8 mouse cellular contexts compared by ENCODE assay signal in genomic region chr8:72320803-72321583, GRCm38 (mm10). TPM values are rescaled to one million over a fixed set of nuclear protein-coding genes. Genes with fewer than 3 reads are reported as not detected.
DNase-seq lines count a peak whose midpoint lies in the region; ATAC-seq and TF ChIP-seq lines count a peak whose summit lies in the region.

No protein-coding gene starts in this region.

- no peak for TF ChIP-seq CTCF in testis, adult 2 months (IDR thresholded peaks at IDR 0.05; ENCODE audit: control insufficient read depth, insufficient read depth, insufficient replicate concordance, low read depth, low read length)

- ATAC-seq in erythroblast, adult 5-6 weeks (replicated peaks; ENCODE audit: low FRiP score, poor library complexity, severe bottlenecking): no peak
- no peak for ATAC-seq in liver, embryonic 15.5 days (ENCODE audit: insufficient read depth)

- no peak overlapping the region for H3K27ac ChIP-seq in testis, adult 2 months (ENCODE audit: control insufficient read depth, insufficient read depth, low read depth, low read length)
- no peak overlapping the region for H3K27ac ChIP-seq in liver, embryonic 15.5 days (replicated peaks)

- H3K36me3 ChIP-seq in erythroblast, embryonic 14.5 days (ENCODE audit: control insufficient read depth): no peaks in the 10 kb centered on the region
- H3K36me3 ChIP-seq in testis, adult 2 months (ENCODE audit: control insufficient read depth, insufficient read depth, low read length): no peaks in the 10 kb centered on the region
- H3K36me3 ChIP-seq in liver, embryonic 15.5 days (replicated peaks): no peaks in the 10 kb centered on the region

- H3K4me3 ChIP-seq in erythroblast, embryonic 14.5 days (replicated peaks): peak overlapping the region; percentile 26
- peak overlapping the region; percentile 96 for H3K4me3 ChIP-seq in testis, adult 2 months (ENCODE audit: control insufficient read depth, low read depth, low read length)
- peak overlapping the region; percentile 62 for H3K4me3 ChIP-seq in liver, embryonic 15.5 days (replicated peaks)

- H3K27me3 ChIP-seq in erythroblast, embryonic 14.5 days (ENCODE audit: control insufficient read depth): peaks cover 60% of the 10 kb centered on the region
- no peaks in the 10 kb centered on the region for H3K27me3 ChIP-seq in testis, adult 2 months (ENCODE audit: control insufficient read depth, insufficient read depth, low read length)
- peaks cover 59% of the 10 kb centered on the region for H3K27me3 ChIP-seq in liver, embryonic 15.5 days

- H3K9me3 ChIP-seq in erythroblast, embryonic 14.5 days (ENCODE audit: control insufficient read depth, low read length): peaks cover 9% of the 10 kb centered on the region; the same call in 1 of the 2 replicates
- H3K9me3 ChIP-seq in liver, embryonic 15.5 days (replicated peaks): no peaks in the 10 kb centered on the region

- WGBS in liver, embryonic 15.5 days (ENCODE audit: insufficient replicate concordance): 56% methylated on average over 25 of the region's 25 CpGs

- no peak for TF ChIP-seq POLR2A in testis, adult 2 months (IDR thresholded peaks at IDR 0.05; ENCODE audit: control insufficient read depth, low read depth, low read length)

- peaks cover 15% of the 10 kb centered on the region for H3K4me1 ChIP-seq in erythroblast, embryonic 14.5 days (ENCODE audit: control insufficient read depth)
- H3K4me1 ChIP-seq in testis, adult 2 months (ENCODE audit: control insufficient read depth, insufficient read depth, low read length): peaks cover 18% of the 10 kb centered on the region
- H3K4me1 ChIP-seq in liver, embryonic 15.5 days (replicated peaks): peaks cover 57% of the 10 kb centered on the region

- H3K9ac ChIP-seq in liver, embryonic 15.5 days: no peak overlapping the region

- H3K4me2 ChIP-seq in liver, embryonic 15.5 days: peak overlapping the region; percentile 81

- no peak for DNase-seq in testis, postnatal 14 days (ENCODE audit: low spot score)
- DNase-seq in adrenal gland, postnatal 10 days: no peak
- DNase-seq in left cerebral cortex, adult 18-20 months (ENCODE audit: low spot score in 2 of 2): no peak
- no peak for DNase-seq in Muller cell, postnatal 12 days (ENCODE audit: inconsistent ontology term)

RNA-seq across cellular contexts. Expression of gene Klf2, which starts 2.2 kb away (rescaled TPM):
- polyA plus RNA-seq in erythroblast, embryonic 14.5 days (2012): 1.4 TPM in 2 replicates
- 8.1 and 11.7 TPM in 2 replicates for total RNA-seq in erythroblast, adult 5-6 weeks (2015; ENCODE audit: low replicate concordance)
- total RNA-seq in erythroblast, adult 5-6 weeks (2017; ENCODE audit: low replicate concordance): 3.4 and 4.6 TPM in 2 replicates
- 10.6 and 13.5 TPM in 2 replicates for polyA plus RNA-seq in testis, adult 2 months (2012; rRNA removed)
- 2.6 and 3.1 TPM in 2 replicates for polyA plus RNA-seq in liver, embryonic 15.5 days (2015; fragmentation: Nextera tagmentation; extraction: Ambion mirVana)
- 10 to 100 TPM; 48.0 to 99.9 TPM for total RNA-seq in adrenal gland, postnatal 10 days (2021)
- total RNA-seq in left cerebral cortex, adult 18-20 months (2021): 10 to 100 TPM; 15.2 to 23.6 TPM

RNA-seq across cellular contexts. Expression of gene Gm10282, which starts 15.9 kb away (rescaled TPM):
- polyA plus RNA-seq in erythroblast, embryonic 14.5 days (2012): 5.6 and 6.0 TPM in 2 replicates
- 22.9 and 31.8 TPM in 2 replicates for total RNA-seq in erythroblast, adult 5-6 weeks (2015; ENCODE audit: low replicate concordance)
- total RNA-seq in erythroblast, adult 5-6 weeks (2017; ENCODE audit: low replicate concordance): 14.9 and 39.9 TPM in 2 replicates
- 1.1 and 1.7 TPM in 2 replicates for polyA plus RNA-seq in testis, adult 2 months (2012; rRNA removed)
- 4.9 and 7.2 TPM in 2 replicates for polyA plus RNA-seq in liver, embryonic 15.5 days (2015; fragmentation: Nextera tagmentation; extraction: Ambion mirVana)
- 10 to 100 TPM; 18.5 to 18.7 TPM for total RNA-seq in adrenal gland, postnatal 10 days (2021)
- total RNA-seq in left cerebral cortex, adult 18-20 months (2021): 1 to 10 TPM; 2.8 to 4.2 TPM

Comparison
In these comparisons a context has a peak if more than half of its experiments do, and no peak if none do; other contexts are left out.
1. H3K4me3 ChIP-seq: peak in every context shown above with its lines; median percentile 96 in testis, adult 2 months; 62 in liver, embryonic 15.5 days; 26 in erythroblast, embryonic 14.5 days.